Mouse (Mus musculus) neural tube, embryonic 15.5 days (tissue): ENCODE results near the gene Gcsh. TPM values are rescaled to one million over a fixed set of nuclear protein-coding genes. Genes with fewer than 3 reads are reported as not detected.
A peak's percentile ranks its signal among the peaks of the same experiment; 100 is the strongest.

Source experiments
- ATAC-seq: fragments of 200-750 bp; cut with Nextera tagmentation; 2 replicates; pipeline ENCODE4 v1.8.0; 2017; ENCODE audit warnings: mild to moderate bottlenecking, moderate TSS enrichment, moderate library complexity; ENCODE audit not compliant: low FRiP score
- H3K27ac ChIP-seq: fragments of 300-500 bp; sonication (generic); replicated peaks from 2 replicates; pipeline ENCODE4 v1.5.1; 2015; ENCODE audit warnings: mild to moderate bottlenecking, inconsistent platforms
- H3K27me3 ChIP-seq: fragments of 300-500 bp; sonication (generic); replicated peaks from 2 replicates; pipeline ENCODE4 v1.6.1; 2015; ENCODE audit warnings: inconsistent platforms
- H3K36me3 ChIP-seq: fragments of 300-500 bp; sonication (generic); 2 replicates; pipeline ENCODE4 v1.6.1; 2015; ENCODE audit warnings: inconsistent platforms
- H3K4me1 ChIP-seq: fragments of 300-500 bp; sonication (generic); 2 replicates; pipeline ENCODE4 v1.6.1; 2015; ENCODE audit warnings: inconsistent platforms
- H3K4me2 ChIP-seq: fragments of 300-500 bp; sonication (generic); 2 replicates; pipeline ENCODE4 v1.6.1; 2015; ENCODE audit warnings: inconsistent platforms, mild to moderate bottlenecking, moderate library complexity
- H3K4me3 ChIP-seq: fragments of 300-500 bp; sonication (generic); replicated peaks from 2 replicates; pipeline ENCODE4 v1.5.1; 2015; ENCODE audit warnings: mild to moderate bottlenecking, inconsistent platforms
- H3K9ac ChIP-seq: fragments of 300-500 bp; sonication (generic); replicated peaks from 2 replicates; pipeline ENCODE4 v1.6.1; 2015; ENCODE audit warnings: mild to moderate bottlenecking, inconsistent platforms
- H3K9me3 ChIP-seq: fragments of 300-500 bp; sonication (generic); replicated peaks from 2 replicates; pipeline ENCODE4 v1.6.1; 2016; ENCODE audit warnings: inconsistent platforms
- WGBS: fragments of 180-500 bp; shearing (Covaris S2); methylation state at CpG from one replicate; pipeline ENCODE4 v1.1.7; 2015; ENCODE audit warnings: mixed read lengths; 5-methylcytosine and 5-hydroxymethylcytosine counted together
- polyA plus RNA-seq: library from polyadenylated mRNA; unstranded; fragments of >200 nt; fragmentation: Nextera tagmentation; extraction: Ambion mirVana; gene quantifications from 2 replicates; pipeline ENCODE4 v1.2.1, GENCODE M21; 2015

Gcsh gene
- 108 and 116 TPM in 2 replicates for polyA plus RNA-seq

DNA sequence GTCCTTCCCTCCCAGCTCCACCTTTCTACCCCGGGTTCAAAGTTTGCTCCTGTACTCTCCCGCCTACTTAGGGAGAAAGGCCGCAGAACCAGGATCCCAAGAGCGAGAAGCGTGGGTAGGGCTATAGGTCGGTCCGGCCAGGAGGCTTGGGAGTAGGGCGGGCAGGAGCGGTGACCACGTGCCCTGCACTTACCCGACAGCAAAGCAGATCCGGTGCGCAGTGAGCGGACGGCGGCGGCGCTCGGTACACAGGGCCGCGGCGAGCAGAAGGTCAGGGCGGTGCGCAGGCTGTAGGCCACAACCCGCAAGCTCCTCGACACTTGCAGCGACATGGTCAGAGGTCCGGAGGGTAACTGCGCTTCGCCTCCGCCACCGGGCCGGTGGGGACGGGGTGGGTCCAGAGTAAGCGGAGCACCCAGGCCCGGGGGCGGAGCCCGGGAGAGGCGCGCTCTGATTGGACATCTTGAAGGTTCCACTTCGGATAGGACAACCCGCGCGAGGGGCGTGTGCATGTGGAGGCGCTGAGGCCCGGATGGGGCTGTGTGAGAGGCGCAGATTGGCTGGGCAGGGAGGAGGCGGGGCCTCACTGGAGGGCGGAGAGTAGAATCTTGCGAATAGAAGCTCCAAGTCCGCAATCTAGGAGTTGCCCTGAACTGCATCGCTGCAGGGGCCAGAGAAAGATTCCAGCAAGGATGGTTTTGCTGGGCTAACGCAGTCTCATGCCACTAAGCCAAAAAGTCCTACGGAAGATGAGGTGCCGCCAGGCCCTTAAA, at the start of gene Gcsh:
Gene Gcsh (minus strand): TSS at position 443 of the 773 bp plus-strand sequence.
- Histone ChIP-seq H3K4me2 (peak within 1 kb of the TSS; percentile 96), H3K27me3 (0 out of 2 replicates have a peak, but pooled peaks cover 2% of the 10 kb centered on the region), H3K4me1 (peaks cover 19% of the 10 kb centered on the region), H3K36me3 (peaks cover 2% of the 10 kb centered on the region; the same call in 1 of the 2 replicates), H3K9ac (peak within 1 kb of the TSS; percentile 60), H3K27ac (peak within 1 kb of the TSS; percentile 79), H3K9me3 (no peaks in the 10 kb centered on the region), H3K4me3 (peak within 1 kb of the TSS; percentile 86)
- ATAC-seq = peak; percentile 100
- under 1% methylated on average over 56 of the region's 56 CpGs for WGBS

- H3K27ac ChIP-seq = no peak overlapping the region
- H3K4me1 ChIP-seq = peaks cover 12% of the 10 kb centered on the region; the same call in 1 of the 2 replicates
- H3K9ac ChIP-seq = no peak overlapping the region
- peak; percentile 53; the same call in 1 of the 2 replicates for ATAC-seq
- no peaks in the 10 kb centered on the region for H3K9me3 ChIP-seq
- H3K4me2 ChIP-seq = no peak overlapping the region
- H3K4me3 ChIP-seq = no peak overlapping the region
- 30% methylated on average over 7 of the region's 7 CpGs for WGBS
- H3K27me3 ChIP-seq = no peaks in the 10 kb centered on the region
- H3K36me3 ChIP-seq = no peaks in the 10 kb centered on the region
Measured at GRCm38 (mm10) chr8:117039843-117040242, 46.5 kb upstream of the Gcsh start.

DNA sequence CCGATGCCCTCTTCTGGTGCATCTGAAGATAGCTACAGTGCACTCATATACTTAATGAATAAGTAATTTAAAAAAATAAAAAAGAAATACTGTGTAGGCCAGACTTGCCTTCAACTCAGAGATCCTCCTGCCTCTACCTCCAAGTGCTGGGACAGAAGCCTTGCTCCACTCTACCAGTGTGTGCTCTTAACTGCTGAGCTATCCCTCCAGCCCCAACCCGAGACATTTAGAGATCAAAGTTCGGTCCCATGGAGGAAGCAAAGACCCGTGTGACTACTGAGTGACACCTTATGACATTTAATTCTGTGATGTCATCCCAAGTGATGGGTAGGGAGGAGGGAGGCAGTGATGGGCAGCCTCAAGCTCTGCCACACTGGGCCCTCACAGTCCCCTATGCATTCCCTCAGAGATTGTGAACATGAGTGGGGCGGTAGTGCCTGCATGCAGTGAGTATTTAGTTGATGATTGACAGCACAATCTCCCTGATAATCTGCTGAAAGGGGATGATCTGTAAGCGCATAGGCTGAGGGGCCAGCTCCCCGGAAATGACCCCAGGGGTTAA, 44.1 kb upstream of the Gcsh start:
- H3K27me3 ChIP-seq = no peaks in the 10 kb centered on the region
- H3K9ac ChIP-seq = no peak overlapping the region
- no peak overlapping the region for H3K4me2 ChIP-seq
- no peaks in the 10 kb centered on the region for H3K36me3 ChIP-seq
- WGBS = 85% methylated on average over 7 of the region's 7 CpGs
- H3K9me3 ChIP-seq = no peaks in the 10 kb centered on the region
- ATAC-seq = no peak
- H3K27ac ChIP-seq = no peak overlapping the region
- no peak overlapping the region for H3K4me3 ChIP-seq
- peaks cover 12% of the 10 kb centered on the region; the same call in 1 of the 2 replicates for H3K4me1 ChIP-seq

DNA sequence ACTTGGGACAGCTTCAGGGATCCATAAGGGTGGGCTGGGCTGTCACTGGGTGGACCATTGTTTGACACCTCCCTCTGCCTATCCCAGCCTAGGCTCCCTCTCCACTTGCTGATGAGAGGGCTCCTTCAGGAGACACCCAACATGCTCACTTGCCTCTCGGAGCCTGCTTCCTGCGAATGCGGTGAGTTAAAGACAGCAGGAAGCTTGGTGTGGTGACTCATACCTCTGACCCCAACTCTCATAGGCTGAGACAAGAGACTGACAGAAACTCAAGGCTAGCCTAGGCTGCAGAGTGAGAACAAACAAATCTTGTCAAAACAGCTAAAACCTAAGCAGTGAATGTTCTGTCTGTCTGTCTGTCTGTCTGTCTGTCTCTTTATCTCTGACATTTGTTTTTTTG, 40.1 kb upstream of the Gcsh start:
- no peak for ATAC-seq
- 94% methylated on average over 3 of the region's 3 CpGs for WGBS
- no peak overlapping the region for H3K4me2 ChIP-seq
- no peaks in the 10 kb centered on the region for H3K4me1 ChIP-seq
- no peak overlapping the region for H3K9ac ChIP-seq
- H3K4me3 ChIP-seq = no peak overlapping the region
- H3K36me3 ChIP-seq = no peaks in the 10 kb centered on the region
- H3K9me3 ChIP-seq = no peaks in the 10 kb centered on the region
- H3K27ac ChIP-seq = no peak overlapping the region
- no peaks in the 10 kb centered on the region for H3K27me3 ChIP-seq

DNA sequence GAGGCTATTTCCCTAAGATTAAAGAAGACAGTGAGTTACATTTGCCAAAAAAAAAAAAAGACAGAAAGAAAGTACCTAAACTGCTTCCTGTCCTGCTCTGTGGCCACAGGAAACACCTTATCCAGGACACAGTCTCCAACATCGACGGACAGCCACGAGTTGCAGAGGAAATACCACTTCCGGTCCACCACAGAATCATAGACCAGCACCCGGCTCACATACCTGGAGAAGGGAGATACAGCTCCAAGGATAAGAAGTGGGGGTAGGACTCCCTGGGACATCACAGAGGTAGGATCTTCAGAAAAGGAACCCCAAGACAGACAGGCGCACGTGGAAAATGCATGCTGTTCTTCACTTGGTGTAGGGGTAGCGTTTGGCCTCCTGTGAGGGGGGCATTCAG, 39.3 kb upstream of the Gcsh start:
- Histone ChIP-seq H3K9me3 (no peaks in the 10 kb centered on the region), H3K4me2 (no peak overlapping the region), H3K4me1 (no peaks in the 10 kb centered on the region), H3K9ac (no peak overlapping the region), H3K27ac (no peak overlapping the region), H3K36me3 (no peaks in the 10 kb centered on the region), H3K4me3 (no peak overlapping the region), H3K27me3 (no peaks in the 10 kb centered on the region)
- ATAC-seq = no peak
- WGBS = 87% methylated on average over 8 of the region's 8 CpGs

- no peaks in the 10 kb centered on the region for H3K36me3 ChIP-seq
- no peak overlapping the region for H3K9ac ChIP-seq
- no peak overlapping the region for H3K4me3 ChIP-seq
- no peak for ATAC-seq
- H3K27ac ChIP-seq = no peak overlapping the region
- H3K4me2 ChIP-seq = no peak overlapping the region
- no peaks in the 10 kb centered on the region for H3K4me1 ChIP-seq
- WGBS = 66% methylated on average over 6 of the region's 6 CpGs
- H3K9me3 ChIP-seq = no peaks in the 10 kb centered on the region
- no peaks in the 10 kb centered on the region for H3K27me3 ChIP-seq
Measured at GRCm38 (mm10) chr8:117031476-117031875, 38.1 kb upstream of the Gcsh start.

- no peak overlapping the region for H3K4me3 ChIP-seq
- no peak overlapping the region for H3K4me2 ChIP-seq
- no peaks in the 10 kb centered on the region for H3K9me3 ChIP-seq
- no peak overlapping the region for H3K27ac ChIP-seq
- no peaks in the 10 kb centered on the region for H3K36me3 ChIP-seq
- no peaks in the 10 kb centered on the region for H3K27me3 ChIP-seq
- no peak for ATAC-seq
- WGBS = 91% methylated on average over 10 of the region's 10 CpGs
- H3K9ac ChIP-seq = no peak overlapping the region
- H3K4me1 ChIP-seq = no peaks in the 10 kb centered on the region
Measured at GRCm38 (mm10) chr8:117028686-117029085, 35.3 kb upstream of the Gcsh start.

DNA sequence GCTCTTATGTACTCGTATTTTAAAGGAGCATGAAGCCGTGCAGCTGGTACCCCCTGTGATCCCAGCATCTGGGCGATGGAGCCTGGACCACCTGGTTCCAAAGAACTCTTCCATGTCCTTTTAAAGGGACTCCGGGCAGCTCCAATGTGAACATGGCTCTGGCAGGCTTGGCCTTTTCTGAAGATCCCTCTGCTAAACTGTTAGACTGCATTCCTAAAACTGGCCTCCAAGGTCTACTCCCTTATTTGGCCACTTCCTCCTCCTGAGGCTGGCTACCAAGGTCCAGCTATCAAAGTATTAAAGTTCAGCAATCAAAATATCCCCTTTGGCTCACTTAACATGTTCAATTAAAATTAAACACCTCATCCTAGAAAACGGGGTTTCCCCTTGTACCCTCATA, 34.3 kb upstream of the Gcsh start:
- WGBS = 82% methylated on average over 5 of the region's 5 CpGs
- Histone ChIP-seq H3K9me3 (no peaks in the 10 kb centered on the region), H3K9ac (no peak overlapping the region), H3K27ac (no peak overlapping the region), H3K4me1 (no peaks in the 10 kb centered on the region), H3K27me3 (no peaks in the 10 kb centered on the region), H3K4me2 (no peak overlapping the region), H3K36me3 (no peaks in the 10 kb centered on the region), H3K4me3 (no peak overlapping the region)
- no peak for ATAC-seq

DNA sequence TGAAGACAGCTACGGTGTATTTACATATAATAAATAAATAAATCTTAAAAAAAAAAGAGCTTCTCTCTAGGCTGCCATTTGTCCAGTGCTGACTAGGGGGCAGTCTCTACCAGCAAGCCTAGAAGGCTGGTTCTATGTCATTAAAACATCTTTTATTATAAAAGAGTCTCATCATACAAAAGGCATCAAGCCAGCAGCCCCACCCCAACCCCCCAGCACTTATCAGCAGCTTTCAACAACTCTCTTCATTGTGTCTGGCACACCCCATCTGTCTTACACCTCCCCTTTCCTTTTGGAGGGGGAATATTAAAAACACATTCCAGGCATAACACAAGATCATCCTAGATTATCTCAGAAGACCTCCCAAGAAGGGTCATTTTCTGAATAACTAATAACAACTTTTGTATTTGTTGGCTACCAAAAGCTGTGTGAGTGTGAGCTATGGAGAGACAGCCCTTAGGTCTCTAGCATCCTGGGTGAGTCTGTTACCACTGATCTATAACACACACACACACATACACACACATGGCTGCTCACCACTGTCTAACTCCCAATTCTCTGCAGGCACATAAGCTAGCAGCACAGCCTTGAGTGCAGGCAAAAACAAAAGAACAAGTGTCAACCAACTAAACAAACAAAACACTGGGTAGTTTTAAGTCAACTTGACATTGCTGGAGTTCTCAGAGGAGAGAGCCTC, 29.1 kb upstream of the Gcsh start:
- peaks cover 10% of the 10 kb centered on the region for H3K4me1 ChIP-seq
- H3K9me3 ChIP-seq = no peaks in the 10 kb centered on the region
- no peak overlapping the region for H3K9ac ChIP-seq
- 77% methylated on average over 1 of the region's 1 CpGs for WGBS
- H3K27ac ChIP-seq = no peak overlapping the region
- no peak overlapping the region for H3K4me3 ChIP-seq
- H3K36me3 ChIP-seq = no peaks in the 10 kb centered on the region
- no peak overlapping the region for H3K4me2 ChIP-seq
- no peaks in the 10 kb centered on the region for H3K27me3 ChIP-seq
- ATAC-seq = no peak

DNA sequence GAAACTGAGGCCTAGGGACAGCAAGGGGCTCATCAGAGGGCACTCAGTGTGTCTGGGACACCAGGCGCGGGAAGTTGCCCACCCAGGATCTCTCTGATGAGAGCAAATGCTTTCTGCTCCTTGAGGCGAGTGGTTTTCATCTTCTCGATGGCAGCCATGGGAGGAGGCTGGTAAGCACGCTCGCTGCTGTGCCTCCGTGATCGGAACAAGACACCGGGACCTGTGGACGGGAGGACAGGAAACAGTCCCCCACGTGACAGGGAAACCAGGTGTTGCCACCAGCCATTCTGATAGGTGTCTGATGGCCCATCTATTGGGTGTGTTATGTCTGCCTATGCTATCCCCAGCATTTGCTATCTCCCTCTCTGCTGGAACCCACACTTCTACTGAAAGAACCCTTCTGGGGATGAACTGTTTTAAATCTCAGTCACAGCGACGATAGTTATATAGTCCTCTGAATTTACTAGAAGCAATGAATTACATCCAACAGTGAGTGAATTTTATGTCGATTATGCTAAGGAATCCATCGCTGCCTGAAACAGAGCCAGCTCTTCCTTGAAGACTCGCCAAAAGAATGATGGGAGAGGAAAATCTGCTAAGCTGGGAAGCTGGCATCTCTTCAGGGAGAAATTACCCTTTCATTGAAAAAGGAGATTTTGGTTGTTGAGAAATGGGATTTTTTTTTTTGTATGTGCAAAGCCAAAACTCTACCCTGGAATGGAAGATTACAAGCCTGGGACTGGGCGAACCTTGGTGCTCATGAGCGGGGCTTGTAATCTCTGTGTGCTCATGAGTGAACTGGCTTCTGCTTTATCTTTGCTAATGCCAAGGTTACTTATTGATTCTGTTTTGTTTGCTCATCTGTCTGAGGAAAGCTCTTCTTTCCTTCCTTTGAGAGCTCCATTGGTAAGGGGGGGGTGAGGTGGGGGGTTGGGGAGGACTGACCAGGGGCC, 26.3 kb upstream of the Gcsh start:
- peak overlapping the region; percentile 33; the same call in 1 of the 2 replicates for H3K27ac ChIP-seq
- H3K27me3 ChIP-seq = no peaks in the 10 kb centered on the region
- 81% methylated on average over 18 of the region's 18 CpGs for WGBS
- no peaks in the 10 kb centered on the region for H3K36me3 ChIP-seq
- no peak overlapping the region for H3K9ac ChIP-seq
- ATAC-seq = no peak
- H3K4me1 ChIP-seq = peaks cover 10% of the 10 kb centered on the region
- H3K9me3 ChIP-seq = no peaks in the 10 kb centered on the region
- no peak overlapping the region for H3K4me2 ChIP-seq
- H3K4me3 ChIP-seq = no peak overlapping the region

- no peak overlapping the region for H3K9ac ChIP-seq
- H3K4me3 ChIP-seq = no peak overlapping the region
- H3K36me3 ChIP-seq = no peaks in the 10 kb centered on the region
- no peak overlapping the region for H3K27ac ChIP-seq
- no peak for ATAC-seq
- H3K4me1 ChIP-seq = peaks cover 10% of the 10 kb centered on the region
- no peak overlapping the region for H3K4me2 ChIP-seq
- no peaks in the 10 kb centered on the region for H3K9me3 ChIP-seq
- no peaks in the 10 kb centered on the region for H3K27me3 ChIP-seq
- 92% methylated on average over 4 of the region's 4 CpGs for WGBS
Measured at GRCm38 (mm10) chr8:117017896-117018295, 24.6 kb upstream of the Gcsh start.
